Mouse (Mus musculus) adrenal gland, adult (tissue): ENCODE measurements at regions not wholly inside any gene's neighbourhood (a gene's known extent, or its start where the extent isn't known, plus 50 kb on each side); places are given as distances from the start of the nearest gene placed in this dataset.
A peak's percentile ranks its signal among the peaks of the same experiment; 100 is the strongest.

ENCODE experiments used
- DNase-seq, 2 experiments: peaks; one replicate each; pipeline ENCODE4 v3.0.0; 2022 to 2023; ENCODE audit warnings: low spot score in 1 of 2; ENCODE audit not compliant: inconsistent age in 2 of 2

- DNase-seq: peak in 1 of 2 experiments; percentile 74
Measured at GRCm38 (mm10) chr15:36919704-36920103, 87.9 kb downstream of the Zfp706 start.

- DNase-seq: peak; percentile 59 to 75
Measured at GRCm38 (mm10) chr15:36919209-36919608, 88.4 kb downstream of the Zfp706 start.

GRCm38 (mm10) chr15:36916998-36917397, 90.6 kb downstream of the Zfp706 start:
- no peak for DNase-seq

GRCm38 (mm10) chr15:36914239-36915100, 93.1 kb downstream of the Zfp706 start:
- no peak for DNase-seq

GRCm38 (mm10) chr15:36913308-36913707, 94.3 kb downstream of the Zfp706 start:
- no peak for DNase-seq

- DNase-seq: peak; percentile 71 to 77
Measured at GRCm38 (mm10) chr15:36910272-36910671, 97.3 kb downstream of the Zfp706 start.

- no peak for DNase-seq
Measured at GRCm38 (mm10) chr15:36909494-36909893, 98.1 kb downstream of the Zfp706 start.

GRCm38 (mm10) chr15:36906789-36907188, 100.8 kb downstream of the Zfp706 start:
- no peak for DNase-seq

- DNase-seq: no peak
Measured at GRCm38 (mm10) chr15:36906052-36906451, 101.5 kb downstream of the Zfp706 start.

- peak in 1 of 2 experiments; percentile 66 for DNase-seq
Measured at GRCm38 (mm10) chr15:36903922-36904321, 103.7 kb downstream of the Zfp706 start.

- DNase-seq: peak in 1 of 2 experiments; percentile 60
Measured at GRCm38 (mm10) chr15:36903309-36903708, 104.3 kb downstream of the Zfp706 start.

- peak in 1 of 2 experiments; percentile 62 for DNase-seq
Measured at GRCm38 (mm10) chr15:36901830-36902285, 105.7 kb downstream of the Zfp706 start.

GRCm38 (mm10) chr15:36901350-36901749, 106.2 kb downstream of the Zfp706 start:
- DNase-seq: no peak

GRCm38 (mm10) chr15:36900940-36901339, 106.6 kb downstream of the Zfp706 start:
- DNase-seq: peak in 1 of 2 experiments; percentile 52

GRCm38 (mm10) chr15:36899882-36900281, 107.7 kb downstream of the Zfp706 start:
- peak in 1 of 2 experiments; percentile 50 for DNase-seq

- DNase-seq: peak; percentile 74 to 87
Measured at GRCm38 (mm10) chr15:36898857-36899523, 108.6 kb downstream of the Zfp706 start.

- DNase-seq: no peak
Measured at GRCm38 (mm10) chr15:36898326-36898725, 109.2 kb downstream of the Zfp706 start.

- no peak for DNase-seq
Measured at GRCm38 (mm10) chr15:36896265-36896664, 111.3 kb downstream of the Zfp706 start.

- no peak for DNase-seq
Measured at GRCm38 (mm10) chr15:36895031-36895430, 112.5 kb downstream of the Zfp706 start.

GRCm38 (mm10) chr15:36893407-36893969, 114.1 kb downstream of the Zfp706 start:
- no peak for DNase-seq

- no peak for DNase-seq
Measured at GRCm38 (mm10) chr15:36892576-36893205, 114.9 kb downstream of the Zfp706 start.
